Mouse (Mus musculus): ENCODE results near the gene Rbfox3. TPM values are rescaled to one million over a fixed set of nuclear protein-coding genes. Genes with fewer than 3 reads are reported as not detected.

Rbfox3 gene
- total and polyA plus RNA-seq, 3 experiments = 0.16 TPM; not detected in 2

DNA sequence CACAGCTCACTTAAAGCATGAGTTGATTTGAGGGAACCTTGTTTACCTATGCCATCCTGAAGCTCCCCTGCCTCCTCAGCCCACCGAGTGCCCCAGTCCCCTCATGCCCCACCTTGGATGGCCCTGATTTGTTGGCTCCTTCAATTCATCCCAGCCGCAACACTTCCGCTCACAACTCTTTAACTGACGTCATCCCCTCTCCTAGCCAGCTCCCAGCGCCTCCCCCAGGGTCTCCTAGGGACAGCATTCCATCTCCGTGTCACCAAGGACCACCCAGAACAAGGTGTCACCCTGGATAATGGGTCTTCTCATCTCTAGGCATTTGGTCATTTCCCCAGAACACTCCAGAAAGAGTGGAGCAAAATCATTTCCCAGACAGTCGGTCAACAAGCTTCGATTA lies 188.2 kb downstream of the Rbfox3 start:
- Histone ChIP-seq H3K4me3 (ENCODE audit: low read depth, low read length) (no peak overlapping the region), H3K27me3 (ENCODE audit: insufficient read depth, low read length) (0 out of 2 replicates have a peak, but pooled peaks cover 2% of the 10 kb centered on the region), H3K36me3 (replicated peaks) (no peaks in the 10 kb centered on the region), H3K4me1 (ENCODE audit: insufficient read depth, low read depth, low read length) (no peaks in the 10 kb centered on the region), H3K9me3 (replicated peaks) (peaks cover 98% of the 10 kb centered on the region)
- ATAC-seq (ENCODE audit: extremely low read depth, insufficient number of reproducible peaks, low FRiP score, poor library complexity, severe bottlenecking) = no peak
- no peak for DNase-seq (ENCODE audit: low spot score)
- TF ChIP-seq POLR2AphosphoS5 (IDR thresholded peaks at IDR 0.05; ENCODE audit: insufficient replicate concordance, low read depth, low read length) (no peak), CTCF (IDR thresholded peaks at IDR 0.05; ENCODE audit: low read depth, low read length) (no peak), TAL1 (conservative IDR thresholded peaks at IDR 0.05; ENCODE audit: low read depth, low read length) (no peak), GATA1 (IDR thresholded peaks at IDR 0.05; ENCODE audit: borderline replicate concordance, low read length) (no peak), GATA2 (IDR thresholded peaks at IDR 0.05; ENCODE audit: borderline replicate concordance, low read depth, low read length) (no peak)

GRCm38 (mm10) chr11:118721898-118722297 lies 189.5 kb downstream of the Rbfox3 start:
- Histone ChIP-seq H3K36me3 (replicated peaks) (no peaks in the 10 kb centered on the region), H3K27me3 (ENCODE audit: insufficient read depth, low read length) (0 out of 2 replicates have a peak, but pooled peaks cover 2% of the 10 kb centered on the region), H3K4me1 (ENCODE audit: insufficient read depth, low read depth, low read length) (no peaks in the 10 kb centered on the region), H3K4me3 (ENCODE audit: low read depth, low read length) (no peak overlapping the region), H3K9me3 (replicated peaks) (peaks cover 97% of the 10 kb centered on the region)
- ATAC-seq (ENCODE audit: extremely low read depth, insufficient number of reproducible peaks, low FRiP score, poor library complexity, severe bottlenecking) (no peak), DNase-seq (ENCODE audit: low spot score) (no peak)
- TF ChIP-seq POLR2AphosphoS5 (IDR thresholded peaks at IDR 0.05; ENCODE audit: insufficient replicate concordance, low read depth, low read length) (no peak), TAL1 (conservative IDR thresholded peaks at IDR 0.05; ENCODE audit: low read depth, low read length) (no peak), CTCF (IDR thresholded peaks at IDR 0.05; ENCODE audit: low read depth, low read length) (no peak), GATA1 (IDR thresholded peaks at IDR 0.05; ENCODE audit: borderline replicate concordance, low read length) (no peak), GATA2 (IDR thresholded peaks at IDR 0.05; ENCODE audit: borderline replicate concordance, low read depth, low read length) (no peak)

DNA sequence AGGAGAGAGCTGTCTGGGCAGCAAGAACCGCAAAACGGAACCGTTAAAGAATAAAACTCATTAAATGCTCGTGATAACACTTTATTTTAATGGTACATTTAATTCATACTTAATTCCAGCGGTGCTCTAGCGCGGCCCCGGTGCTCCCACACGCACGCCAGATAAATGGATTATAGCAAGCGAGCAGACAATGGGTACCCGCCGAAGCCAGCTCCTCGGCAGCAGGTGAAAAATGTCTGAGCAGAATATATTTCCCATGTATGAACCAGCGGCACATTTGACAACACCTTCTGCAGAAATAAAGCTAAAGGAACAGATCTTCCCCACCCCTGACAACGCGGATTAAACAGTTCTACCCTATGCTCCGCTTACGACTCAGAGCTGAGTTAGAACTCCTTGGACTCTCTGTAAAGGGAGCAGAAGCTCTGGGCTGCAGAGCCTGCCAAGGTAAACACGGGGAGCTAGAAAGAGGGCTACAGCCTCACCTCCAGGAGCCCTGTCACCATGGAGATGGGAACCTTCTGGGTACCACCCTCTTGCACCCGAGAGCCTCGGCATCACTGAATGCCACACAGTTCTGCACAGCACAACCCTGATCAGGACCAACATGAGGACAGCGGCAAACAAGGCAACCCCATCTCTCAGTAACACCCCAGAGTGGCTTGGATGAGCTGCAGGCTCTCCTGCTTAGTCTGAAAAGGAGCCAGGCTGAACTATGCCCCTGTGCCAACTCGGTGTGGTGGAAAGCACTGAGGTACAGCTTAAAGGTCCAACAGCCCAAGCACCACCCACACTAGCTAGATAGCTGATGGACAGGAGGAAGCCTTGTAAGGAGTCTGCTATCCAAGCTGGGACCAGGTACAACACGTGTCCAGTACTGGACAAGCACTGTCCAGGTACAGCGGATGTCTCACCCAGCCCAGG lies 196.5 kb downstream of the Rbfox3 start:
- H3K4me1 ChIP-seq (ENCODE audit: insufficient read depth, low read depth, low read length) = no peaks in the 10 kb centered on the region
- no peak for DNase-seq (ENCODE audit: low spot score)
- H3K9me3 ChIP-seq (replicated peaks) = peaks cover 92% of the 10 kb centered on the region
- ATAC-seq (ENCODE audit: extremely low read depth, insufficient number of reproducible peaks, low FRiP score, poor library complexity, severe bottlenecking) = no peak
- TF ChIP-seq GATA1 (IDR thresholded peaks at IDR 0.05; ENCODE audit: borderline replicate concordance, low read length) (no peak), POLR2AphosphoS5 (IDR thresholded peaks at IDR 0.05; ENCODE audit: insufficient replicate concordance, low read depth, low read length) (no peak), TAL1 (conservative IDR thresholded peaks at IDR 0.05; ENCODE audit: low read depth, low read length) (no peak), GATA2 (IDR thresholded peaks at IDR 0.05; ENCODE audit: borderline replicate concordance, low read depth, low read length) (no peak), CTCF (IDR thresholded peaks at IDR 0.05; ENCODE audit: low read depth, low read length) (no peak)
- H3K4me3 ChIP-seq (ENCODE audit: low read depth, low read length) = no peak overlapping the region
- H3K36me3 ChIP-seq (replicated peaks) = no peaks in the 10 kb centered on the region
- no peaks in the 10 kb centered on the region for H3K27me3 ChIP-seq (ENCODE audit: insufficient read depth, low read length)

GRCm38 (mm10) chr11:118712761-118713160 lies 198.6 kb downstream of the Rbfox3 start:
- no peak overlapping the region for H3K4me3 ChIP-seq (ENCODE audit: low read depth, low read length)
- H3K4me1 ChIP-seq (ENCODE audit: insufficient read depth, low read depth, low read length) = no peaks in the 10 kb centered on the region
- peaks cover 92% of the 10 kb centered on the region for H3K9me3 ChIP-seq (replicated peaks)
- TF ChIP-seq GATA1 (IDR thresholded peaks at IDR 0.05; ENCODE audit: borderline replicate concordance, low read length) (no peak), TAL1 (conservative IDR thresholded peaks at IDR 0.05; ENCODE audit: low read depth, low read length) (no peak), POLR2AphosphoS5 (IDR thresholded peaks at IDR 0.05; ENCODE audit: insufficient replicate concordance, low read depth, low read length) (no peak), GATA2 (IDR thresholded peaks at IDR 0.05; ENCODE audit: borderline replicate concordance, low read depth, low read length) (no peak), CTCF (IDR thresholded peaks at IDR 0.05; ENCODE audit: low read depth, low read length) (no peak)
- no peak for ATAC-seq (ENCODE audit: extremely low read depth, insufficient number of reproducible peaks, low FRiP score, poor library complexity, severe bottlenecking)
- no peak for DNase-seq (ENCODE audit: low spot score)
- no peaks in the 10 kb centered on the region for H3K36me3 ChIP-seq (replicated peaks)
- H3K27me3 ChIP-seq (ENCODE audit: insufficient read depth, low read length) = no peaks in the 10 kb centered on the region

GRCm38 (mm10) chr11:118712058-118712457 lies 199.3 kb downstream of the Rbfox3 start:
- no peaks in the 10 kb centered on the region for H3K27me3 ChIP-seq (ENCODE audit: insufficient read depth, low read length)
- no peaks in the 10 kb centered on the region for H3K36me3 ChIP-seq (replicated peaks)
- H3K4me3 ChIP-seq (ENCODE audit: low read depth, low read length) = no peak overlapping the region; the same call in 1 of the 2 replicates
- H3K4me1 ChIP-seq (ENCODE audit: insufficient read depth, low read depth, low read length) = no peaks in the 10 kb centered on the region
- no peak for DNase-seq (ENCODE audit: low spot score)
- no peak for TF ChIP-seq GATA2 (IDR thresholded peaks at IDR 0.05; ENCODE audit: borderline replicate concordance, low read depth, low read length)
- TF ChIP-seq GATA1 (IDR thresholded peaks at IDR 0.05; ENCODE audit: borderline replicate concordance, low read length) = no peak
- no peak for TF ChIP-seq POLR2AphosphoS5 (IDR thresholded peaks at IDR 0.05; ENCODE audit: insufficient replicate concordance, low read depth, low read length)
- peaks cover 91% of the 10 kb centered on the region for H3K9me3 ChIP-seq (replicated peaks)
- ATAC-seq (ENCODE audit: extremely low read depth, insufficient number of reproducible peaks, low FRiP score, poor library complexity, severe bottlenecking) = no peak

DNA sequence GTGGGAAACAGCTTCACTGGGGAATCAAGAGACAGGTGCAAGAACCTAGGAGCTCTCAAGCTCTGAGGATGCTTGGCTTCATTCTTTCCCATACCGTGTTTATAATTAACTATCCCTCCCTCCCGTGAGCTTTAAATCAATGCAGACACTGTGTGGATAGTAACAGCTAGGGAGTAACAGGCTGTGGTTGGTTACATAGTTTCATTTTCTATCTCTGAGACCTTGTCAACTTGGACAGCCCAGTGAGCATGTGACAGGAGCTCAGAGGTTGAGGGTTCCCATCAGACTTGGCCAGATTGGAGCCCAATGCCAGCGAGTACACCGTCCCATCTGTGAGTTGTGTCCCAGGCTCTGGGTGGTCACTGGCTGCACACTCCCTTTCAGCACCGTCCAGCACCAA lies 201.4 kb downstream of the Rbfox3 start:
- Histone ChIP-seq H3K4me3 (ENCODE audit: low read depth, low read length) (no peak overlapping the region), H3K27me3 (ENCODE audit: insufficient read depth, low read length) (no peaks in the 10 kb centered on the region), H3K4me1 (ENCODE audit: insufficient read depth, low read depth, low read length) (no peaks in the 10 kb centered on the region), H3K9me3 (replicated peaks) (peaks cover 85% of the 10 kb centered on the region), H3K36me3 (replicated peaks) (no peaks in the 10 kb centered on the region)
- DNase-seq (ENCODE audit: low spot score) (no peak), ATAC-seq (ENCODE audit: extremely low read depth, insufficient number of reproducible peaks, low FRiP score, poor library complexity, severe bottlenecking) (no peak)
- TF ChIP-seq GATA2 (IDR thresholded peaks at IDR 0.05; ENCODE audit: borderline replicate concordance, low read depth, low read length) = no peak
- no peak for TF ChIP-seq GATA1 (IDR thresholded peaks at IDR 0.05; ENCODE audit: borderline replicate concordance, low read length)
- TF ChIP-seq CTCF (IDR thresholded peaks at IDR 0.05; ENCODE audit: low read depth, low read length) = no peak
- TF ChIP-seq TAL1 (conservative IDR thresholded peaks at IDR 0.05; ENCODE audit: low read depth, low read length) = no peak
- no peak for TF ChIP-seq POLR2AphosphoS5 (IDR thresholded peaks at IDR 0.05; ENCODE audit: insufficient replicate concordance, low read depth, low read length)

All from G1E (cell line).